Mouse (Mus musculus): ENCODE data around the gene Gm49378. TPM values are rescaled to one million over a fixed set of nuclear protein-coding genes. Genes with fewer than 3 reads are reported as not detected.

The Gm49378 gene
- 2.5 TPM for total RNA-seq (2023)

GRCm38 (mm10) chr14:55637795-55638194, at the start of gene Gm49378:
Gene Gm49378 (minus strand): TSS chr14:55637895.

GRCm38 (mm10) chr14:55681160-55682117, 43.7 kb upstream of the Gm49378 start, which contains the start of gene Tinf2:
Gene Tinf2 (minus strand): TSS chr14:55681820.

GRCm38 (mm10) chr14:55671833-55672740, 34.4 kb upstream of the Gm49378 start, which contains the start of the genes Gmpr2 and Nedd8:
Gene Gmpr2 (plus strand): TSS chr14:55671941.
Gene Nedd8 (minus strand): TSS chr14:55672124.

DNA sequence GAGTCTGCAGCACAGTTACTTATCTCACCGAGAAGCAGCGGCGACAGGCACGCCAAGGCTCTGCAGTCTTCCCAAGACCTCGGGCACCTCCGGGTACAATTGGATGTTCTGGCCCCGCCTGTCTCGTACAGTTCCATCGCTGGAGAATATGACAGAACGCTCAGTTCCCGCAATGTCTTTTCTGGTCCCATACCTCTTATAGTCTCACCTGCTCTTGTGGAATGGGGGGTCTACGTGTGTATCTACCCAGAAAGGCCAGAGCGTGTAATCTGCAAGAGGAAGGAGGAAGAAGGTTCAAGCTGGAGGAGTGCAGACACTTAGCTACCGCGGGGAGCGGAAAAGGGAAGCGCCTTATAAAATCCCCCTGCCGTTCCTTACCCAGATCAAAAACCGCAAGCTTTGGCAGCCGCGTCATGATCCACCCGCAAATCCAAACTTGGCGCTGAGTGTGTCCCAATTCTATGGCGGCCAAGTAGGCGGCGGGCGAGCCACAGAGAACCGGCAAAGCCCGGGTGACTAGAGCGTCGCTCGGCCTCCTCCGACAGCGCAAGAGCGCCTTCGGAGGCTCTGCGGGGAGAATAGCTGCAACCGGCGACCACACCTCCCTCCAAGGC, 22.4 kb upstream of the Gm49378 start, which contains the start of gene Mdp1:
Gene Mdp1, minus strand, starts transcription at position 549 of the 614 bp plus-strand sequence.

GRCm38 (mm10) chr14:55649884-55650283, 12.2 kb upstream of the Gm49378 start, which contains the start of gene Tssk4:
Gene Tssk4 (plus strand): TSS chr14:55650184.

DNA sequence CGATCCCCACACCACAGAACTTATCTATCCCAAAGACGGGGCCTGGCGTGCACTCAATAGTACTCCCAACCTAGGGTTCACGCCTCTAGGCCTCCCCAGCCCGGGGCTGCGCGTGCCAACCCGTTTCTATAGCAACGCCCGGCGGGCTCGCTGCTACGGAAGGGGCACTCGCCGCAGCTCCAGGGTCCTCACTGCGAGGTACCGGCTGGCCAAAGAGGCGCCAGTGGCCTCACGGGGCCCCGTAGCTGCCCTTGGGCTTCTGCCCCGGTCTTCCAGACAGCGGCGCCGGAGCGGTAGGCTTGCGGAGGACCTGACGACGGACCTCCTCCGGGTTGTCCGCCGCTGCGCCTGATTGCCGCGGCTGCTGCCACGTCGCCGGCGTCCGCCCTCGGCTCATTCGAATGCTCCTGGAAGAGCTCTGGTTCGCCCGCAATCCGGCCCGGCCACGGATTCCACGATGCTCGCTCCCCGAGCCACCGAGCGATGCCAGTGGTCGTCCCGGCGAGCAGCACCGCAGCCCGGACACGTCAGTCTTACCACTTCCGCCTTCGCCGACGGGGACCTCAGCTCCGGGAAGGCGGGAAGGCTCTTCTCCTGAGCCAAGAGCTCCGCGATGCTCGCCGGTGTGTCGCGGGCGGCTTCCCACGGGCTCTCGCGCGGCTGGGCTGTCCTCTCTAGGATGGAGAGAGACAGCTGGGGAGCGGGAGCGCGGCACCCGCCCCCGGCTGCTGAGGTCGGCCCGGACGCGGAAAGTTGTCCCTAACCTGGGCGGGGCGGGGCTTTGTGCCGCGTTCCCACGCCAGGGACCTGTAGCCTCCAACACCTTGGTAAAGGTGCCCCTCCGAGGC, 5.6 kb upstream of the Gm49378 start, which contains the start of gene Tm9sf1:
Gene Tm9sf1, minus strand, starts transcription at position 747 of the 848 bp plus-strand sequence.

GRCm38 (mm10) chr14:55635523-55636007, 2.1 kb downstream of the Gm49378 start, which contains the start of gene Ipo4:
Gene Ipo4 (minus strand): TSS chr14:55635957.

GRCm38 (mm10) chr14:55617822-55618221, 19.9 kb downstream of the Gm49378 start, which contains the start of gene Rec8:
Gene Rec8 (plus strand): TSS chr14:55618037.

DNA sequence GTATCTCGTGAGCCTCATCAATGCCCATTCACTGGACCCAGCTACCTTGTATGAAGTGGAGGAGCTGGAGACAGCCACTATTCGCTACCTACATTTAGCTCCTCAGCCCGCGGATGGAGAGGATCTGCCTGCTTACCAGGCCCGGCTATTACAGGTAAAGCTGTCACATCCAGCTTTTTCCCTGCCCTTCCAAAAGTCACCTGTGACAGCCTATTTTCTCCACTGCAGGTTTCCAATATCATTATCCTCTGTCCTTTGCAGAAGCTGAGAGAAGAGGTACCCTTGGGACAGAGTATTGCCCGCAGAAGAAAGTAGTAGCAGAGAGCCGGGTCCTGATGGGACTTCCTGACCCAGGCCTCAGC, 34.4 kb downstream of the Gm49378 start, which contains the start of gene Irf9:
Gene Irf9, plus strand, starts transcription at position 301 of the 362 bp plus-strand sequence.

GRCm38 (mm10) chr14:55591331-55591891, 46.3 kb downstream of the Gm49378 start, which contains the start of gene Rnf31:
Gene Rnf31 (plus strand): TSS chr14:55591708.

GRCm38 (mm10) chr14:55590748-55591330, 46.9 kb downstream of the Gm49378 start, which contains the start of gene Psme2:
Gene Psme2 (minus strand): TSS chr14:55591113.

GRCm38 (mm10) chr14:55584702-55585565, 52.8 kb downstream of the Gm49378 start, which contains the start of gene Emc9:
Gene Emc9 (minus strand): TSS chr14:55585302.

Other genes starting within 250 kb of the Gm49378 start
- 19.3 TPM for gene Dhrs4, start 159.1 kb downstream of the Gm49378 start, total RNA-seq (2023)
- 1.2 TPM for gene Carmil3, start 147.2 kb downstream of the Gm49378 start, total RNA-seq (2023)
- not detected for gene Cpne6, start 127.5 kb downstream of the Gm49378 start, total RNA-seq (2023)
- not detected for gene Nrl, start 112.9 kb downstream of the Gm49378 start, total RNA-seq (2023)
- 16.6 TPM for gene Pck2, start 97.6 kb downstream of the Gm49378 start, total RNA-seq (2023)
- 83.2 TPM for gene Dcaf11, start 77.9 kb downstream of the Gm49378 start, total RNA-seq (2023)
- gene A730061H03Rik, start 77.5 kb downstream of the Gm49378 start, total RNA-seq (2023): 5.8 TPM
- gene Fitm1, start 62.3 kb downstream of the Gm49378 start, total RNA-seq (2023): not detected
- 254 TPM for gene Psme1, start 59.8 kb downstream of the Gm49378 start, total RNA-seq (2023)
- 10.6 TPM for gene Emc9, start 52.6 kb downstream of the Gm49378 start, total RNA-seq (2023)
- gene Psme2, start 46.8 kb downstream of the Gm49378 start, total RNA-seq (2023): 367 TPM
- 55.8 TPM for gene Rnf31, start 46.2 kb downstream of the Gm49378 start, total RNA-seq (2023)
- gene Irf9, start 34.3 kb downstream of the Gm49378 start, total RNA-seq (2023): 97.6 TPM
- 1.8 TPM for gene Rec8, start 19.9 kb downstream of the Gm49378 start, total RNA-seq (2023)
- gene Ipo4, start 1.9 kb downstream of the Gm49378 start, total RNA-seq (2023): 63.6 TPM
- 41.9 TPM for gene Tm9sf1, start 5.9 kb upstream of the Gm49378 start, total RNA-seq (2023)
- 2.6 TPM for gene Tssk4, start 12.3 kb upstream of the Gm49378 start, total RNA-seq (2023)
- 34.6 TPM for gene Mdp1, start 22.6 kb upstream of the Gm49378 start, total RNA-seq (2023)
- 17.4 TPM for gene Gmpr2, start 34.0 kb upstream of the Gm49378 start, total RNA-seq (2023)
- gene Nedd8, start 34.2 kb upstream of the Gm49378 start, total RNA-seq (2023): 119 TPM
- 117 TPM for gene Tinf2, start 43.9 kb upstream of the Gm49378 start, total RNA-seq (2023)
- gene Tgm1, start 76.0 kb upstream of the Gm49378 start, total RNA-seq (2023): 2.0 TPM
- gene Rabggta, start 84.4 kb upstream of the Gm49378 start, total RNA-seq (2023): 84.1 TPM
- gene Dhrs1, start 107.8 kb upstream of the Gm49378 start, total RNA-seq (2023): 16.3 TPM
- 28.8 TPM for gene Nop9, start 107.8 kb upstream of the Gm49378 start, total RNA-seq (2023)
- gene Cideb, start 120.6 kb upstream of the Gm49378 start, total RNA-seq (2023): not detected
- gene Ltb4r2, start 123.5 kb upstream of the Gm49378 start, total RNA-seq (2023): not detected
- not detected for gene Ltb4r1, start 128.1 kb upstream of the Gm49378 start, total RNA-seq (2023)
- not detected for gene Adcy4, start 146.2 kb upstream of the Gm49378 start, total RNA-seq (2023)
- gene Ripk3, start 151.0 kb upstream of the Gm49378 start, total RNA-seq (2023): 56.5 TPM
- gene Nfatc4, start 185.2 kb upstream of the Gm49378 start, total RNA-seq (2023): not detected
- gene Nynrin, start 216.1 kb upstream of the Gm49378 start, total RNA-seq (2023): 0.50 TPM
- not detected for gene Cbln3, start 246.5 kb upstream of the Gm49378 start, total RNA-seq (2023)
- 65.3 TPM for gene Khnyn, start 247.1 kb upstream of the Gm49378 start, total RNA-seq (2023)

Data from CD4-positive naive resting alpha-beta T cell, adult 76 days (primary cell).